Mouse (Mus musculus) intestine, embryonic 15.5 days (tissue): ENCODE data around the gene Efcab12. TPM values are rescaled to one million over a fixed set of nuclear protein-coding genes. Genes with fewer than 3 reads are reported as not detected.
A peak's percentile ranks its signal among the peaks of the same experiment; 100 is the strongest.

Source experiments
- ATAC-seq: fragments of 200-750 bp; cut with Nextera tagmentation; 2 replicates; pipeline ENCODE4 v1.8.0; 2017; ENCODE audit warnings: moderate TSS enrichment, moderate library complexity
- H3K27ac ChIP-seq: fragments of 300-500 bp; sonication (generic); 2 replicates; pipeline ENCODE4 v1.5.1; 2015; ENCODE audit warnings: mild to moderate bottlenecking, inconsistent platforms
- H3K27me3 ChIP-seq: fragments of 300-500 bp; sonication (generic); replicated peaks from 2 replicates; pipeline ENCODE4 v1.6.1; 2015; ENCODE audit warnings: inconsistent platforms
- H3K36me3 ChIP-seq: fragments of 300-500 bp; sonication (generic); 2 replicates; pipeline ENCODE4 v1.6.1; 2015; ENCODE audit warnings: inconsistent platforms
- H3K4me1 ChIP-seq: fragments of 300-500 bp; sonication (generic); replicated peaks from 2 replicates; pipeline ENCODE4 v1.6.1; 2015; ENCODE audit warnings: inconsistent platforms
- H3K4me2 ChIP-seq: fragments of 300-500 bp; sonication (generic); replicated peaks from 2 replicates; pipeline ENCODE4 v1.6.1; 2015; ENCODE audit warnings: mild to moderate bottlenecking, inconsistent platforms
- H3K4me3 ChIP-seq: fragments of 300-500 bp; sonication (generic); replicated peaks from 2 replicates; pipeline ENCODE4 v1.5.1; 2015; ENCODE audit warnings: inconsistent platforms
- H3K9ac ChIP-seq: fragments of 300-500 bp; sonication (generic); 2 replicates; pipeline ENCODE4 v1.6.1; 2015; ENCODE audit warnings: inconsistent platforms
- H3K9me3 ChIP-seq: fragments of 300-500 bp; sonication (generic); 2 replicates; pipeline ENCODE4 v1.6.1; 2016; ENCODE audit warnings: inconsistent platforms
- WGBS: fragments of 180-500 bp; shearing (Covaris S2); methylation state at CpG from one replicate; pipeline ENCODE4 v1.1.7; 2015; 5-methylcytosine and 5-hydroxymethylcytosine counted together
- polyA plus RNA-seq: library from polyadenylated mRNA; unstranded; fragments of >200 nt; fragmentation: Nextera tagmentation; extraction: Ambion mirVana; gene quantifications from 2 replicates; pipeline ENCODE4 v1.2.1, GENCODE M21; 2015

Efcab12 gene
- polyA plus RNA-seq, 1 experiment from 2014 or later = 0.49 TPM

GRCm38 (mm10) chr6:115772604-115773003, 65.6 kb downstream of the Efcab12 start:
- H3K4me2 ChIP-seq = no peak overlapping the region
- no peak overlapping the region for H3K27ac ChIP-seq
- 92% methylated on average over 1 of the region's 1 CpGs for WGBS
- no peaks in the 10 kb centered on the region for H3K36me3 ChIP-seq
- H3K4me3 ChIP-seq = no peak overlapping the region
- ATAC-seq = no peak
- no peak overlapping the region for H3K9ac ChIP-seq
- peaks cover 25% of the 10 kb centered on the region for H3K4me1 ChIP-seq
- no peaks in the 10 kb centered on the region for H3K27me3 ChIP-seq
- H3K9me3 ChIP-seq = no peaks in the 10 kb centered on the region

- WGBS = 78% methylated on average over 6 of the region's 6 CpGs
- H3K4me2 ChIP-seq = no peak overlapping the region
- peaks cover 28% of the 10 kb centered on the region for H3K4me1 ChIP-seq
- H3K9me3 ChIP-seq = no peaks in the 10 kb centered on the region
- H3K4me3 ChIP-seq = no peak overlapping the region
- no peak overlapping the region for H3K9ac ChIP-seq
- no peak overlapping the region for H3K27ac ChIP-seq
- H3K27me3 ChIP-seq = no peaks in the 10 kb centered on the region
- no peaks in the 10 kb centered on the region for H3K36me3 ChIP-seq
- ATAC-seq = no peak
Measured at GRCm38 (mm10) chr6:115772201-115772600, 66.0 kb downstream of the Efcab12 start.

- no peak for ATAC-seq
Measured at GRCm38 (mm10) chr6:115770852-115771251, 67.4 kb downstream of the Efcab12 start.

DNA sequence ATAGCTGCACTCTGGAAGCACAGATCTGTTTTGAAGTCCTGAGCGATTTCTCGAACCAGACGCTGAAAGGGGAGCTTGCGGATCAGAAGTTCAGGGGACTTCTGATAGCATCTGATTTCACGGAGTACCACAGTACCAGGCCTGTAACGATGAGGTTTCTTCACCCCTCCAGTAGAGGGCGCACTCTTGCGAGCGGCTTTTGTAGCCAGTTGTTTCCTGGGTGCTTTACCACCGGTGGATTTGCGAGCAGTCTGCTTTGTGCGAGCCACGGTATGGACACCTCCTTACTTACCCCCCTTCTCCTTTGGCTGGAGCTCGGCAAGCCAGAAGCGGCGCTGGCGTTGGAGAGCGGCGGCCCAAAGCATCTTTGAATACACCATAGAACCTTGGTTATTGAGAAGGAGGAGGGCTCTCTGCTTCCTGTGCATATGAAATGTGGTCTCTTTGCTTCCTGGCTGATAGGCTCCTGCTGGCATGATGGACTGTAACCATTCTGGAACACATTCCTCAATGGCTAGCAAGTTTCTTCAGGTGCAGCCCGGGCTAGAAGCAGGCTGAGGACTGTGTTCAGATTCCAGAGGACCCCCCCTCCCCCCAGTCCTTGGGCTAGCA, 68.0 kb downstream of the Efcab12 start:
- 84% methylated on average over 20 of the region's 20 CpGs for WGBS
- ATAC-seq = no peak

More at GRCm38 (mm10) chr6:115770852-115771251, 67.4 kb downstream of the Efcab12 start:
- H3K4me2 ChIP-seq = no peak overlapping the region
- H3K36me3 ChIP-seq = no peaks in the 10 kb centered on the region
- WGBS = 49% methylated on average over 4 of the region's 4 CpGs
- no peak overlapping the region for H3K27ac ChIP-seq
- no peaks in the 10 kb centered on the region for H3K9me3 ChIP-seq
- H3K4me3 ChIP-seq = no peak overlapping the region
- H3K27me3 ChIP-seq = no peaks in the 10 kb centered on the region
- H3K4me1 ChIP-seq = peaks cover 19% of the 10 kb centered on the region
- H3K9ac ChIP-seq = no peak overlapping the region

DNA sequence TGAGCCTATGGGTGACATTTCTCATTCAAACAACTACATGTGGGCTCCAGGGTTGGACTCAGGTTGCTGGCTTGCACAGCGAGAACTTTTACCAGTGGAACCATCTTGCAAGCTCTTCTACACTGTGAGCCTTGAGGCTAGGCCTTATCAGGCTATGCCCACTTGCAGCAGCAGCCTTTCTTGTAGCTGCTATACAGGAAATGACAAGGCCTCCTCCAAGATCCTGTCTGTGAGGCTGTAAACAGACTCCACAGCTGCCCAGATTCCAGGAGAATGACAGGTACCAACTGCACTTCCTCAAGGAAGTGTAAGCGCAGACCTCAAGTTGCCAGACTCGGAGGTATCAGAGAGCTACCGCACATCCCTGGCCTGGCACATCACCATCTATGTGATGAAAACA, 70.0 kb downstream of the Efcab12 start:
- Histone ChIP-seq H3K4me1 (peaks cover 15% of the 10 kb centered on the region; the same call in 1 of the 2 replicates), H3K4me2 (no peak overlapping the region), H3K36me3 (no peaks in the 10 kb centered on the region), H3K9me3 (no peaks in the 10 kb centered on the region), H3K27me3 (no peaks in the 10 kb centered on the region), H3K9ac (no peak overlapping the region), H3K27ac (no peak overlapping the region), H3K4me3 (no peak overlapping the region)
- ATAC-seq = no peak
- WGBS = 61% methylated on average over 4 of the region's 4 CpGs

More for the DNA sequence above, 68.0 kb downstream of the Efcab12 start:
- no peak overlapping the region for H3K4me3 ChIP-seq
- H3K4me1 ChIP-seq = 0 out of 2 replicates have a peak, but pooled peaks cover 12% of the 10 kb centered on the region
- H3K9ac ChIP-seq = no peak overlapping the region
- H3K36me3 ChIP-seq = no peaks in the 10 kb centered on the region
- H3K27ac ChIP-seq = no peak overlapping the region
- no peaks in the 10 kb centered on the region for H3K9me3 ChIP-seq
- H3K4me2 ChIP-seq = no peak overlapping the region
- no peaks in the 10 kb centered on the region for H3K27me3 ChIP-seq

DNA sequence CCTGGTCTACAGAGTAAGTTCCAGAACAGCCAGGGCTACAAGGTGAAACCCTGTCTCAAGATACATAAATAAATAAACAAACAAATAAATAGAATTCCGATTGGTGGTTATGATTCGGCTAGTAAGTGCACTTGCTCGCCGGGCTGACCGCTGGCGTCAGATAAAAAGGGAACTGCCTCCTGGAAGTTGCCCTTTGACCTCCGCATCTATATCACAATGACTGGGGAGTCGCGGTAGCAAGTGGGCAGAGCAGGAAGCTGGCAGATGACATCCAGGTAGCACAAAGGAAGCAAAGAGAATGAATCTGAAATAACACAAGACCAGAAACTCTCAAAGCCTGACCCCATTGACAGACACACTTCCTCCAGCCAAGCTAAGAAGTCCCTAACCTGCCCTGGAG, 70.9 kb downstream of the Efcab12 start:
- Histone ChIP-seq H3K4me2 (no peak overlapping the region), H3K4me1 (peaks cover 15% of the 10 kb centered on the region; the same call in 1 of the 2 replicates), H3K36me3 (no peaks in the 10 kb centered on the region), H3K9me3 (no peaks in the 10 kb centered on the region), H3K9ac (no peak overlapping the region), H3K27me3 (no peaks in the 10 kb centered on the region), H3K4me3 (no peak overlapping the region), H3K27ac (no peak overlapping the region)
- ATAC-seq = no peak
- 57% methylated on average over 9 of the region's 9 CpGs for WGBS

DNA sequence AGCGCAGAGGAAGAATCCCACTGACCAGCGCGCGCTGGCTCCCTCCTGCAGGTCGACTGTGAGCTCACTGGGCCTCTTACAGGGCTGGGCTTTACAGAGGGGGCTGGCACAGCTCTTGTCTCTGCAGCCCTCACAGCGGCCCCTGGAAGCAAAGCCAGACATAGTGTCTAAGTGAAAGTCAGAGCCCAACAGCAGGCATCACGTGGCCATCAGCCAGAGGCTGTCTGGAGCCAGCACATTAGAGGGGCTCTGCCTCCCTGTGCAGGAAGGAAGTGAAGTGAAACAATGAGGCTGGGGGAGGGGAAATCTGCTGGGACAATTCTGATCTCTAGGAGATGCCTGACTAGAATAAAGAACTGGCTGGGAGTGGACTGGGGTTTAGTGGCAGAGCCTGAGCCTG, 74.0 kb downstream of the Efcab12 start:
- H3K36me3 ChIP-seq = no peaks in the 10 kb centered on the region
- H3K27ac ChIP-seq = peak overlapping the region; percentile 63
- 11% methylated on average over 7 of the region's 7 CpGs for WGBS
- H3K9ac ChIP-seq = no peak overlapping the region
- H3K4me1 ChIP-seq = peaks cover 24% of the 10 kb centered on the region
- H3K9me3 ChIP-seq = no peaks in the 10 kb centered on the region
- no peaks in the 10 kb centered on the region for H3K27me3 ChIP-seq
- peak overlapping the region; percentile 24 for H3K4me2 ChIP-seq
- H3K4me3 ChIP-seq = no peak overlapping the region
- ATAC-seq = peak; percentile 84

DNA sequence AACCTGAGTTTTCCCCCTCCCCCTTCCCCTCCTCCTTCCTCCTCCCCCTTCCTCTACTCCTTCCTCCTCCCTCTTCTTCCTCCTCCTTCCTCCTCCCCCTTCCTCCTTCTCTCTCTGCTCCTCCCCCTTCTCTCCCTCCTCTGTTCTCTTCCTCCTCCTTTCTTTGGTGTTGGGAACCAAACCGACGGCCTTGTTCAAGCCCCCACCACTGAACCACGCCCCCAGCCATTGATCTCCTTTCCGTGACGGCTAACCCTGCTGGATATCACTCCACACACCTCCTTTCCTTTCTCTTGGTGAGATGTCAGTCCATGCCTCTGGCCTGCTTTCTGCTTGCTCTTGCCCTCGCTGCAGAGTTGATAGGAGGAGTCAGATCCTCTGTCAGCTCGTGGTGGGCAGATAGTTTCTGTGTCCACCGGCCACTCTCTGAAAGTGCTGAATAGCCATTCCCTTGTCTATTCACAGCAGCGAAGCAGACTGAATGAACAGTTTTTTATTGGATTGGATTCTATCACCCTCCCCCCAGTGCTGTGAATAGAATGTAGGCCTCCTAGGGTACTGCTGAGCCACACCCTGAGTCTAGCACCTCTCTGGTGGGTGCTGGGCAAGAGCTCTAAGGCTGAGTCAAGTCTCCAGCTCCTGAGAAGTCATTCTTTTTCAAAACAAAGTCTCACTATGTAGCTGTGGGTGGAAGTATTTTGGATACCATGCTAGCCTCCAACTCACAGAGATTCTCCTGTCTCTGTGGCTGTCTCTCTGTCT, 76.0 kb downstream of the Efcab12 start, which contains the start of gene Tmem40:
TSS of gene Tmem40 (minus strand) at position 416 of the 762 bp plus-strand sequence.
- H3K4me2 ChIP-seq = peak within 1 kb of the TSS; percentile 37
- 6% methylated on average over 9 of the region's 9 CpGs for WGBS

GRCm38 (mm10) chr6:115760982-115761381, 77.2 kb downstream of the Efcab12 start:
- Histone ChIP-seq H3K27ac (no peak overlapping the region), H3K9ac (no peak overlapping the region), H3K4me1 (peaks cover 21% of the 10 kb centered on the region), H3K27me3 (no peaks in the 10 kb centered on the region), H3K36me3 (no peaks in the 10 kb centered on the region), H3K4me3 (no peak overlapping the region), H3K4me2 (no peak overlapping the region), H3K9me3 (no peaks in the 10 kb centered on the region)
- ATAC-seq = no peak
- 47% methylated on average over 4 of the region's 4 CpGs for WGBS

More for the DNA sequence above, 76.0 kb downstream of the Efcab12 start, which contains the start of gene Tmem40:
- Histone ChIP-seq H3K27me3 (no peaks in the 10 kb centered on the region), H3K36me3 (no peaks in the 10 kb centered on the region), H3K27ac (peak within 1 kb of the TSS; percentile 67), H3K4me3 (no peak within 1 kb of the TSS), H3K4me1 (peaks cover 21% of the 10 kb centered on the region), H3K9ac (no peak within 1 kb of the TSS), H3K9me3 (no peaks in the 10 kb centered on the region)
- ATAC-seq = peak; percentile 31; the same call in 1 of the 2 replicates

Other genes with a start within 250 kb of the Efcab12 start
- gene Mkrn2os, start 245.8 kb downstream of the Efcab12 start, polyA plus RNA-seq = 33.1 and 36.9 TPM in 2 replicates
- 22.5 and 23.0 TPM in 2 replicates for gene Mkrn2, start 236.5 kb downstream of the Efcab12 start, polyA plus RNA-seq
- gene Raf1, start 161.8 kb downstream of the Efcab12 start, polyA plus RNA-seq = 76.2 and 79.5 TPM in 2 replicates
- 0.78 and 1.2 TPM in 2 replicates for gene Tmem40, start 76.0 kb downstream of the Efcab12 start, polyA plus RNA-seq
- 16.8 and 17.2 TPM in 2 replicates for gene Cand2, start 63.9 kb downstream of the Efcab12 start, polyA plus RNA-seq
- gene Rpl32, start 29.7 kb downstream of the Efcab12 start, polyA plus RNA-seq = 2,172 and 2,428 TPM in 2 replicates
- 14.5 and 14.6 TPM in 2 replicates for gene Mbd4, start 15.0 kb upstream of the Efcab12 start, polyA plus RNA-seq
- gene Ift122, start 15.1 kb upstream of the Efcab12 start, polyA plus RNA-seq = 13.8 and 14.2 TPM in 2 replicates
- gene Rho, start 93.3 kb upstream of the Efcab12 start, polyA plus RNA-seq = 0.05 TPM in 1 of 2 replicates, not detected in the other
- not detected in 2 replicates for gene H1foo, start 106.5 kb upstream of the Efcab12 start, polyA plus RNA-seq
- gene Plxnd1, start 156.6 kb upstream of the Efcab12 start, polyA plus RNA-seq = 26.6 and 28.9 TPM in 2 replicates